Mouse (Mus musculus) spleen, postnatal 36 days (tissue): ENCODE results near the gene Rab30.
"Not testable (repeated sequence)": the region's sequence is repeated elsewhere in the genome, so short reads cannot be mapped to it uniquely, and the experiment has no call there.

Experiments used
- DNase-seq, 2 experiments: peaks; one replicate each; pipeline ENCODE4 v3.0.0; 2022; ENCODE audit warnings: low spot score in 2 of 2, mixed read lengths in 1 of 2

Gene Rab30

GRCm38 (mm10) chr7:92750395-92750794, 9.0 kb downstream of the Rab30 start:
- DNase-seq, result no peak

GRCm38 (mm10) chr7:92758067-92758466, 16.7 kb downstream of the Rab30 start:
- no peak for DNase-seq

- no peak for DNase-seq
Measured at GRCm38 (mm10) chr7:92760651-92761050, 19.2 kb downstream of the Rab30 start.

DNA sequence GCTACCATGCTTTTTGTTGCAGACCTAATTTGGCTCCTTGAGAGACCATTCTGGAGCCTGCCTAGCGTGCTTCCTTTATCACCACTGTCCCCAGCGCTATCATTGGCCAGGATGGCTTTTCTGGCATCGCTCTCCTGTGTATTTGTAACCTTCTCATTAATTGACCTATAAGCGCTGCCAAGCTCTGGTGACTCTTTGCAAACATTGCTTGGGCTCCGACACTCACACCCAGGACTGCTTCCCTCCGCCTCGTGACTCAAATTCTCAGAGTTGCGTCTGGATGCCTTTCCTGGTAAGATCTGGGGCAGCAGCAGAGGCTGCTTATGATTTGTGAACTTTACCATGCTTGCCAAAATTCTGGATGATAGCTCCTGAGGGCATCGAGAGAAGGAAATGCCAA, 19.8 kb downstream of the Rab30 start:
- DNase-seq, result no peak

- no peak for DNase-seq
Measured at GRCm38 (mm10) chr7:92765426-92765825, 24.0 kb downstream of the Rab30 start.

GRCm38 (mm10) chr7:92766096-92767090, 25.0 kb downstream of the Rab30 start:
- no peak for DNase-seq

- not testable (repeated sequence) for DNase-seq
Measured at GRCm38 (mm10) chr7:92768116-92768515, 26.7 kb downstream of the Rab30 start.

DNA sequence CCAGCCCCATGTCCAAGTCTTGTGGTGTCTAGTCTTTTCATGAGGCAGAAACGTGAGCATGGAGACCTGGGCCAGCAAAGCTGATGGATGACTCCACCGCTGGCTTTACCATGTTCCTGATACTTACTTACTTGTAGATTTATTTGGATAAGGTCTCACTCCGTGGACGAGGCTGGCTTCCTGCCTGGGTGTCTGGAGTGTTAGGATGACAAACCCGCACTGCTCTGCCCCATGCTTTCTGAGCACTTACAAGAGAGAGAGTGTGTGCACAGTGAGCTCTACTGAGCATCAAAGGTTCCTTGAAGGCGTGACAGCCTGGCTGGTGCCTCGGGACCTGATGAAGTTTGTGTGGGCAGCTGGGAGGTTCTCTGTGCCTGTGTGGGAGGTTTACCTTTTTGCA, 27.5 kb downstream of the Rab30 start:
- DNase-seq, result no peak

- no peak for DNase-seq
Measured at GRCm38 (mm10) chr7:92773006-92773405, 31.6 kb downstream of the Rab30 start.

- no peak for DNase-seq
Measured at GRCm38 (mm10) chr7:92773596-92773995, 32.2 kb downstream of the Rab30 start.

- no peak for DNase-seq
Measured at GRCm38 (mm10) chr7:92774741-92775140, 33.3 kb downstream of the Rab30 start.

GRCm38 (mm10) chr7:92775703-92776102, 34.3 kb downstream of the Rab30 start:
- no peak for DNase-seq

- DNase-seq, result no peak
Measured at GRCm38 (mm10) chr7:92776647-92777046, 35.2 kb downstream of the Rab30 start.

DNA sequence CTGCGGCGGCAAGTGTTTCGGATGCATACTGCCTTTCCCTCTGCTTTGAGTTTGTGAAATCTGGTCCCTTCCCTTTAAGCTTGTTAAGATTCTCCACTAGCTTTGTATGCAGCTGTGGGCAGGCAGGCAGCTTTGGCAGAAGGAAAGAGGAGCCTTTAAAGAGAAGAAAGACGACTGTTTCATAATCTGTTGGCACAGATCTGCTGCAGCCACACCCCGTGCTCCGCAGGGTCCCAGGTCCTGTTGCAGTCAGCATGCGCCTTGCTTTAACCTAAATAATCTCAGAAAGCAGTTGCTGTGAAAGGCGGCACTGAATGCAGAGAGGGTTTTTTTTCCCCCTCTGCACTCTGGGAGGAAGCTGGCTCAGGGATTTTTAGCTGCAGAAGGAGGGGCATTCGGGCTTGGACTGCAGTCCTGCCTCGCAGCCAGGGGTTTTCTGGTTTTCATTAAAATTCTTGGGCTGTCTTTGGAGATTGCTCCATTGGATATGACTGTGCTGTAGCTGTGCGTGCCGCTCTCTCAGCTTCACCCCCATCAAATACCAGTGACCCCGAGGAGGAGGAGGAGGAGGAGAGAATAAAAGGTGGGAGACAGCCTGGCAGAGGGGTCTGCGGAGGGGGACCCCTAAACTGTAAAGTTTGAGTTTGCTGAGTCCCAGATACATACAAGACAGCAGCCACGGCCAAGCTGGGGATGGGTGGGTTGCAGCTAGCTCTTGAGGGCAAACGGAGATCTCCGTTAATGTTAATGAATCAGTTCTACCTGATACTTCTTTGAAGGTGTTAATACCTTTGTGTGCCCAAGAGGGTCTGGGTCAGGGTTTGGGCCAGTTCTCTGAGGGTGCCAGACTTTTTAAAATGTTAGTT, 35.9 kb downstream of the Rab30 start:
- DNase-seq, result no peak

- no peak for DNase-seq
Measured at GRCm38 (mm10) chr7:92779058-92779457, 37.7 kb downstream of the Rab30 start.

DNA sequence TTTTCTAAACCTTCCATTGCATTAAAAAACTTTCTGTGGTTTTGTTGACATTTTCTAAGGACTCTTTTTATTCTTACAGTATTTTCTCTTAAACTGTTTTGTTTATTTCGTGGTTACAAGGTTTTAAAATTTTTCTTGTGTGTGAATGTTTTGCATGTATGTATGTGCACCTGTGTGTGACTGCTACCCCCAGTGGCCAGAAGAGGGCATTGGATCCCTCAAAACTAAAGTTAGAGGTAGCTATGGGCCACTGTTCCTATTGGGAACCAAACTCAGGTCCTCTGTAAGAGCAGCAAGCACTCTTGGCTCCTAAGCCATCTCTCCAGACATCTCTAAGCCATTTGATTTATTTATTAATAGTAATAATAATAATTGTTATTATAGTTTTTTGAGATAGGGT, 40.0 kb downstream of the Rab30 start:
- no peak for DNase-seq

DNA sequence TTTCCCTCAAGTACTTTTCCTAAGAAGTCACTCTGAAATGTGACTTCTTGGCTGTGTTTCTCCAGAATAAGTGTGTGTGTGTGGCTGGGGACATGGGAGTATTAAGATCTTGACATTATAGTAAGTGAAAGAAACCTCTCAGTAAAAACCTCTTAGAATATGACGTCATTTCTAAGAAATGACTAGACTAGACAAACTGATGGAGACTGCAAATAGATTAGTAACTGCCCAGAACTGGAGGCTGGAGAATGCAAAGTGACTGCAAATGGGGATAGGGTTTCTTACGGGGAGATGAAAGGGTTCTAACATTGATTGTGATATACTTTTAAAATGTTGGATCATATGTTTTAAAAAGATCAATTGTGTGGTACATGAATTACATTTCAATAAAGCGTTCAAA, 40.5 kb downstream of the Rab30 start:
- DNase-seq, result no peak

DNA sequence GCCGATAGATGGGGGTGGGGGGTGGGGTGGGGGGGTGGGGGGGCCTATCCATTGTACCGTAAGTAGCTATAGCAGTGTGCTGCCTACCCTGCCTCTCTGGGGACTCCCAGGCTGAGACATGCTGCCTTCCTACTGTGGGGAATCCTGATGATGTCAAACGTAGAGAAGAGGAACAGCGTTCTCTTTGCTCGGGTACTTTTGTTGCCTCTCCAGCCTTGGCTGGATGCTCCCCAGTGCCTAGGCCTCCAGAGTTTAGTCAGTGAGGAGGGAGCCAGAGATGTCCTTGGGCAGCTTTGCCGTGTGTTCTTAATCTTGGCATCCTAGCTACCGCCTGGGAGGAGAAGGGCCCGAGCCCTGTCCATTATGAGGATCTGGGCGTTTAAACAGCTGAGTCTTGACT, 41.1 kb downstream of the Rab30 start:
- no peak for DNase-seq

DNA sequence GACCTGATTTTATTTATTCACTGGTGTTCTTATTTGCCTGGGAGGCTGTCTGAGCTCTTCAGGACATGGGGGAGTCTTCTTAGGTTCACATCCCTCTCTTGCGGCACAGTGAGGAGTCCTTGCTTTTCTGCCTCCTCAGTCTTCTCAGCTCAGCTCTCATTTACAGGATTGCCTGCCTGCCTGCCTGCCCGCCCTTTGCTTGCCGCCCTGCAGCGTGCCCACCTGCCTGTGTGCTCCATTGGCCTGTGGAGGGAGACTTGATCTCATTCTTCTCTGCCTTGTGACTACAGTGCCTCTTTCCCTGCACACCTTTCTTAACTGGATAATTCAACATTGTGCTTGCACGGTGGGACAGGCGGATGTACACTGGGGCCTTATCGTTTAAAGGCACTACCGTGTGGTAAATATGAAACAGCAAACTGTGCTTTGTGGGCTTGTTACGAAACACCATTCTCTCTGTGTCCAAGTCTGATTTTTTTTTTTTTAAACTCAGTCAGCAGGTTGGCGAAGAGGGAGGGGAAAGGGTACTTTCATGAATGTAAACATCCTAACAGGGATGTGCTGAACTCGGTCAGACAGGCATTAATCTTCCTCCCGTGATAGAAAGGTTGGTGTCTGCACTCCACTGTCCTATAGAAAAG, 41.9 kb downstream of the Rab30 start:
- no peak for DNase-seq

DNA sequence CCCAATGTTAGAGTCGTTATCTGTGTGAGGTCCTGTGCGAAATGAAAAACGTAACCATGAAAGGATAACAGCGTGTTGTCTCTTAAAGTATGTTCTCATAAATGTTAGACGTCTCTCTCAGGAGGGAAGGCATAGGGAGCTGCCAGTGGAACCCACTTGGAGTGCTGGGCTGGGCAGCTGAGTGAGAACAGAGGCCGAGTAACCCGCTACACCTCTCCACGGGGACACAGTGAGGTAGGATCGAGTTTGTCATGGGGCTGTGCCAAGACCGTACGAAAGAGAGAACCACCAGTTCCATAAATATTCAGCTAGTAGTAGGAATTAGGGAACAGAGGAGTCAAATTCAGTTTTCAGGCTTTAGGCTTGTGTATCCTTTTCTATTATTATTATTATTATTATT, 42.5 kb downstream of the Rab30 start:
- no peak for DNase-seq

- DNase-seq, result no peak
Measured at GRCm38 (mm10) chr7:92795749-92796148, 54.3 kb downstream of the Rab30 start.

GRCm38 (mm10) chr7:92796813-92797212, 55.4 kb downstream of the Rab30 start:
- no peak for DNase-seq
